Mouse (Mus musculus) layer of hippocampus, adult 11-12 months (tissue): ENCODE measurements around the gene Ces1d.
"Not testable (repeated sequence)": the region's sequence is repeated elsewhere in the genome, so short reads cannot be mapped to it uniquely, and the experiment has no call there.

Experiments
- DNase-seq: peaks from one replicate; pipeline ENCODE4 v3.0.0; 2022; ENCODE audit warnings: low spot score

Gene Ces1d

GRCm38 (mm10) chr8:93197685-93198525 lies at the start of gene Ces1d:
Gene Ces1d, minus strand, starts transcription at chr8:93197838.
- DNase-seq = no peak

- no peak for DNase-seq
Observed at GRCm38 (mm10) chr8:93246057-93246456, 48.4 kb upstream of the Ces1d start.

- DNase-seq = no peak
Observed at GRCm38 (mm10) chr8:93239884-93240283, 42.2 kb upstream of the Ces1d start.

GRCm38 (mm10) chr8:93235681-93236080 lies 38.0 kb upstream of the Ces1d start:
- no peak for DNase-seq

GRCm38 (mm10) chr8:93234706-93235105 lies 37.1 kb upstream of the Ces1d start:
- DNase-seq = no peak

GRCm38 (mm10) chr8:93234068-93234467 lies 36.4 kb upstream of the Ces1d start:
- DNase-seq = no peak

- DNase-seq = no peak
Observed at GRCm38 (mm10) chr8:93229446-93229845, 31.8 kb upstream of the Ces1d start, which contains the start of gene Ces1e. Gene Ces1e, minus strand, starts transcription at chr8:93229619.

- DNase-seq = no peak
Observed at GRCm38 (mm10) chr8:93228673-93229370, 31.2 kb upstream of the Ces1d start.

GRCm38 (mm10) chr8:93226471-93226870 lies 28.8 kb upstream of the Ces1d start:
- not testable (repeated sequence) for DNase-seq

GRCm38 (mm10) chr8:93221896-93222295 lies 24.3 kb upstream of the Ces1d start:
- DNase-seq = no peak

GRCm38 (mm10) chr8:93217867-93218266 lies 20.2 kb upstream of the Ces1d start:
- no peak for DNase-seq

- DNase-seq = no peak
Observed at GRCm38 (mm10) chr8:93217375-93217774, 19.7 kb upstream of the Ces1d start.

GRCm38 (mm10) chr8:93211091-93211490 lies 13.5 kb upstream of the Ces1d start:
- no peak for DNase-seq

- not testable (repeated sequence) for DNase-seq
Observed at GRCm38 (mm10) chr8:93199146-93199545, 1.5 kb upstream of the Ces1d start.

- DNase-seq = no peak
Observed at GRCm38 (mm10) chr8:93196436-93196835, 1.2 kb downstream of the Ces1d start.

GRCm38 (mm10) chr8:93180581-93181129 lies 17.0 kb downstream of the Ces1d start:
- no peak for DNase-seq

- no peak for DNase-seq
Observed at GRCm38 (mm10) chr8:93176593-93176992, 21.0 kb downstream of the Ces1d start.

GRCm38 (mm10) chr8:93174554-93174953 lies 23.1 kb downstream of the Ces1d start:
- no peak for DNase-seq

GRCm38 (mm10) chr8:93171846-93172590 lies 25.6 kb downstream of the Ces1d start:
- no peak for DNase-seq

GRCm38 (mm10) chr8:93163363-93163762 lies 34.3 kb downstream of the Ces1d start:
- DNase-seq = no peak

GRCm38 (mm10) chr8:93151401-93151800 lies 46.2 kb downstream of the Ces1d start:
- DNase-seq = no peak

GRCm38 (mm10) chr8:93147331-93147730 lies 50.3 kb downstream of the Ces1d start:
- DNase-seq = no peak
